ENCODE assay signal across 16 mouse cellular contexts in the genomic region with DNA sequence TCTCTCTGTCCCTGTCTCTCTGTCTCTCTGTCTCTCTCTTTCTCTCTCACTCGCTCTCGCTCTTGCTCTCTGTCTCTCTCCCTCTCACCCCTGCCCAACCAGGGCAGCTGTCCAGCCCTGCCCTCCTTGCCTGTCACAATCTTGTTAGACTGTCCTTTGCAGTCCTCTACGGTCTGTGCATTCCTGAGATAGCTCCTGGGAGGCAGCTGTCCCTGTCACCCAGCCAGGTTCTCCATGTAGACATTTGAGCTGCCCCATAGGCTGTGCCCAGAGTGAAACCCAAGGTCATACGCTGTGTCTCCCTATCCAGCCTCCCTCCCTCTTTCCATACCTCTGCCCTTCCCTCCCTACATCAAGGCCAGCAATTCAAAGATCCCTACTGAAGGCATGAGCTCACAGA. TPM values are rescaled to one million over a fixed set of nuclear protein-coding genes. Genes with fewer than 3 reads are reported as not detected.
DNase-seq lines count a peak whose midpoint lies in the region; ATAC-seq and TF ChIP-seq lines count a peak whose summit lies in the region.
"Had no signal": no experiment of that assay in that cellular context is flagged by ENCODE, and none has a peak within 500 bp of the region (broad histone marks: within the 10 kb centered on the region; RNA-seq: fewer than 3 reads in every experiment).

No protein-coding gene starts in this region.

- H3K4me1 ChIP-seq in lung, embryonic 14.5 days (ENCODE audit: insufficient read depth) = no peaks in the 10 kb centered on the region
- H3K4me1 ChIP-seq in midbrain, embryonic 13.5 days (replicated peaks) = no peaks in the 10 kb centered on the region
- H3K4me1 ChIP-seq: embryonic facial prominence, embryonic 12.5 days; midbrain, embryonic 12.5 days; neural tube, embryonic 13.5 days had no signal

- H3K9ac ChIP-seq in lung, embryonic 14.5 days = no peak overlapping the region
- no peak overlapping the region for H3K9ac ChIP-seq in midbrain, embryonic 13.5 days (replicated peaks)
- H3K9ac ChIP-seq: embryonic facial prominence, embryonic 12.5 days; midbrain, embryonic 12.5 days; neural tube, embryonic 13.5 days had no signal

- H3K36me3 ChIP-seq in lung, embryonic 14.5 days (ENCODE audit: insufficient read depth) = no peaks in the 10 kb centered on the region
- H3K36me3 ChIP-seq in midbrain, embryonic 13.5 days = no peaks in the 10 kb centered on the region
- H3K36me3 ChIP-seq: embryonic facial prominence, embryonic 12.5 days; midbrain, embryonic 12.5 days; neural tube, embryonic 13.5 days had no signal

- H3K27me3 ChIP-seq in lung, embryonic 14.5 days (ENCODE audit: insufficient read depth, low read length) = no peaks in the 10 kb centered on the region
- no peaks in the 10 kb centered on the region for H3K27me3 ChIP-seq in midbrain, embryonic 13.5 days
- H3K27me3 ChIP-seq: embryonic facial prominence, embryonic 12.5 days; neural tube, embryonic 13.5 days had no signal

- 64% methylated on average over 4 of the region's 4 CpGs for WGBS in lung, embryonic 14.5 days
- 64% methylated on average over 4 of the region's 4 CpGs for WGBS in midbrain, embryonic 13.5 days

- TF ChIP-seq CTCF in lung, embryonic 14.5 days (IDR thresholded peaks at IDR 0.05; ENCODE audit: low read depth) = no peak

- peak; percentile 49; the same call in 1 of the 2 replicates for ATAC-seq in lung, embryonic 14.5 days (ENCODE audit: insufficient read depth)
- ATAC-seq in midbrain, embryonic 13.5 days = no peak
- ATAC-seq: inflammation-experienced regulatory T-cells, adult 6 months had no signal

- H3K4me2 ChIP-seq in lung, embryonic 14.5 days = no peak overlapping the region
- H3K4me2 ChIP-seq in midbrain, embryonic 13.5 days (replicated peaks) = no peak overlapping the region
- H3K4me2 ChIP-seq: embryonic facial prominence, embryonic 12.5 days; liver, embryonic 11.5 days; midbrain, embryonic 12.5 days; neural tube, embryonic 13.5 days had no signal

- no peaks in the 10 kb centered on the region for H3K9me3 ChIP-seq in lung, embryonic 14.5 days (ENCODE audit: low read depth, low read length)
- no peaks in the 10 kb centered on the region for H3K9me3 ChIP-seq in midbrain, embryonic 13.5 days
- H3K9me3 ChIP-seq: embryonic facial prominence, embryonic 12.5 days; midbrain, embryonic 12.5 days; neural tube, embryonic 13.5 days had no signal

- H3K4me3 ChIP-seq in lung, embryonic 14.5 days (ENCODE audit: low read depth, low read length) = no peak overlapping the region
- no peak overlapping the region for H3K4me3 ChIP-seq in midbrain, embryonic 13.5 days (replicated peaks)
- H3K4me3 ChIP-seq: embryonic facial prominence, embryonic 12.5 days; midbrain, embryonic 12.5 days; neural tube, embryonic 13.5 days had no signal

- DNase-seq in lung, embryonic 14.5 days = no peak
- no peak for DNase-seq in lung, adult 18-20 months
- peak; percentile 49 to 74 for DNase-seq in heart, adult 9 months (ENCODE audit: low spot score in 2 of 2)
- peak; percentile 27 for DNase-seq in heart, postnatal 25 days (ENCODE audit: low spot score)
- no peak for DNase-seq in urinary bladder, postnatal 10 days (ENCODE audit: low spot score)
- DNase-seq in left cerebral cortex, adult 8-10 months (ENCODE audit: low spot score in 2 of 2) = no peak
- DNase-seq: cerebellum, adult 9-10 months; kidney, postnatal 14 days; retina, postnatal 1 day had no signal

- intact Hi-C loops in heart, postnatal 25 days (cut with DNase I) = no loop called here

- H3K27ac ChIP-seq in lung, embryonic 14.5 days (ENCODE audit: low read depth) = no peak overlapping the region
- H3K27ac ChIP-seq in midbrain, embryonic 13.5 days = no peak overlapping the region
- H3K27ac ChIP-seq: embryonic facial prominence, embryonic 12.5 days; midbrain, embryonic 12.5 days; neural tube, embryonic 13.5 days had no signal

RNA-seq across cellular contexts. Expression of a gene that starts 13.2 kb away (rescaled TPM):
- not detected in 2 replicates for polyA plus RNA-seq in lung, embryonic 14.5 days (2014; fragmentation: Nextera tagmentation; extraction: Ambion mirVana)
- under 1 TPM; 0.64 to 0.88 TPM for total RNA-seq in heart, postnatal 25 days (2021)
- 1 to 10 TPM in 3 of 4 experiments, under 1 TPM in 1; 0.98 to 1.7 (median 1.1) TPM for total RNA-seq in left cerebral cortex, adult 8-10 months (2022)
- polyA plus RNA-seq in midbrain, embryonic 13.5 days (2015; fragmentation: Nextera tagmentation; extraction: Ambion mirVana) = 0.13 and 0.15 TPM in 2 replicates
- polyA plus RNA-seq: forebrain, embryonic 11.5 days; inflammation-experienced regulatory T-cells, adult 6 months had no signal

RNA-seq across cellular contexts. Expression of a gene that starts 44.7 kb away (rescaled TPM):
- 0.12 TPM in 1 of 2 replicates, not detected in the other for polyA plus RNA-seq in lung, embryonic 14.5 days (2014; fragmentation: Nextera tagmentation; extraction: Ambion mirVana)
- under 1 TPM; 0.13 to 0.28 TPM for total RNA-seq in heart, postnatal 25 days (2021)
- total RNA-seq in left cerebral cortex, adult 8-10 months (2022) = under 1 TPM in 1 of 4 experiments, not detected in 3; 0.14 TPM
- polyA plus RNA-seq in midbrain, embryonic 13.5 days (2015; fragmentation: Nextera tagmentation; extraction: Ambion mirVana) = not detected in 2 replicates
- polyA plus RNA-seq: embryonic facial prominence, embryonic 12.5 days; forebrain, embryonic 11.5 days; inflammation-experienced regulatory T-cells, adult 6 months; midbrain, embryonic 12.5 days; neural tube, embryonic 13.5 days had no signal

Comparison
In these comparisons a context has a peak if more than half of its experiments do, and no peak if none do; other contexts are left out.
1. DNase-seq: peak in heart, adult 9 months (2 of 2) and heart, postnatal 25 days (single experiment); none in lung, embryonic 14.5 days (single experiment), lung, adult 18-20 months (0 of 2), urinary bladder, postnatal 10 days (single experiment) and left cerebral cortex, adult 8-10 months (0 of 2).